Mouse (Mus musculus) kidney, adult 8-10 months (tissue): Measurements from ENCODE around the gene Gm21778.
"Not testable (repeated sequence)": the region's sequence is repeated elsewhere in the genome, so short reads cannot be mapped to it uniquely, and the experiment has no call there.

ENCODE experiments used
- DNase-seq, 2 experiments: peaks; one replicate each; pipeline ENCODE4 v3.0.0; 2022

The Gm21778 gene

DNA sequence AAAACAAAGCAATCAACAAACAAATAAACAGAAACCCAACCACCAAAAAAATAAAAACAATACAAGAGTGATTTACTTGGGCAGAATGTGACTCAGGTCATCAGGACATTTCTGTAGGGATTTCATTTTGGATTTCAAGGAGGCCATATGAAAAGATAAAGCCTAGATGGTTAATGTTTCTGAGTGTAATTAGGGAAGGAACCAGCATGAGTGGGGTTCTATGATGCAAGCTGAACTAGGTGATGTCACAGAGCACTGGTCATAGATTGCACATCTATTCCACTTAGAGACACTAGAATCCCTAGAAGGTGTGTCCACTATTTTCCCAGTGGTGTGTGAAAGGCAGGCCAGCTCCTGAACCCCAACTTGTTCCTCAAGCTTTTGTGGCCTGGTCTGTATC is at the start of gene Gm21778:
Gm21778 (plus strand) TSS at position 301 of the 400 bp plus-strand sequence.
- not testable (repeated sequence) for DNase-seq
